Mouse (Mus musculus) ES-E14 (cell line): Measurements from ENCODE around the gene Mapkapk3. TPM values are rescaled to one million over a fixed set of nuclear protein-coding genes. Genes with fewer than 3 reads are reported as not detected.

Source experiments
- DNase-seq: peaks from one replicate; pipeline ENCODE4 v3.0.0-alpha.2; 2013; ENCODE audit warnings: low read depth, low spot score
- H3K27ac ChIP-seq: 2 replicates; pipeline ENCODE4 v1.5.1; 2012; ENCODE audit warnings: low read depth, mild to moderate bottlenecking, low read length, moderate library complexity, mixed read lengths; ENCODE audit not compliant: poor library complexity, insufficient read depth, severe bottlenecking
- H3K36me3 ChIP-seq: 2 replicates; pipeline ENCODE4 v1.6.1; 2012; ENCODE audit warnings: mild to moderate bottlenecking, low read length, moderate library complexity, mixed read lengths; ENCODE audit not compliant: control insufficient read depth, poor library complexity, insufficient read depth, severe bottlenecking
- H3K4me1 ChIP-seq, 2 experiments: fragments of 150-350 bp in 1 of 2; sonication (generic) in 1 of 2; 2 replicates each; pipeline ENCODE4 v1.6.1; 2012; ENCODE audit warnings: low read length in 2 of 2, mild to moderate bottlenecking in 1 of 2, mixed read lengths in 1 of 2; ENCODE audit not compliant: control insufficient read depth in 2 of 2, insufficient read depth in 2 of 2, poor library complexity in 1 of 2
- H3K4me3 ChIP-seq, 2 experiments: fragments of 150-350 bp in 1 of 2; sonication (generic) in 1 of 2; 2 replicates each; pipeline ENCODE4 v1.5.1; 2012; ENCODE audit warnings: low read length in 2 of 2, low read depth in 1 of 2, mild to moderate bottlenecking in 1 of 2, mixed read lengths in 1 of 2; ENCODE audit not compliant: insufficient read depth in 1 of 2, poor library complexity in 1 of 2, severe bottlenecking in 1 of 2
- H3K9ac ChIP-seq: 2 replicates; pipeline ENCODE4 v1.6.1; 2012; ENCODE audit warnings: low read depth, mild to moderate bottlenecking, low read length, mixed read lengths; ENCODE audit not compliant: poor library complexity, insufficient read depth, severe bottlenecking
- H3K9me3 ChIP-seq: fragments of 150-350 bp; sonication (generic); 2 replicates; pipeline ENCODE4 v1.6.1; 2012; ENCODE audit warnings: low read depth, mild to moderate bottlenecking, low read length; ENCODE audit not compliant: control insufficient read depth, insufficient read depth
- CHD2 ChIP-seq: IDR thresholded peaks from 2 replicates; pipeline ENCODE4 v1.6.1; 2014; ENCODE audit warnings: mild to moderate bottlenecking, low read depth, low read length, inconsistent platforms
- HCFC1 ChIP-seq: IDR thresholded peaks from 2 replicates; pipeline ENCODE4 v1.6.1; 2012; ENCODE audit warnings: low read length, inconsistent platforms, borderline replicate concordance; ENCODE audit not compliant: insufficient read depth
- MAFK ChIP-seq: IDR thresholded peaks from 2 replicates; pipeline ENCODE4 v1.6.1; 2014; ENCODE audit warnings: mild to moderate bottlenecking, low read depth, low read length, inconsistent platforms; ENCODE audit not compliant: insufficient read depth
- ZC3H11A ChIP-seq: IDR thresholded peaks from 2 replicates; pipeline ENCODE4 v1.6.1; 2012; ENCODE audit warnings: low read depth, mild to moderate bottlenecking, inconsistent platforms, low read length, borderline replicate concordance
- ZNF384 ChIP-seq: IDR thresholded peaks from 2 replicates; pipeline ENCODE4 v1.6.1; 2012; ENCODE audit warnings: low read depth, low read length, inconsistent platforms
- in situ Hi-C, 2 experiments: fragments of 600-800 bp; cut with MboI; formaldehyde crosslinking; loops; one replicate each; pipeline ENCODE4 v1.15.1; 2025; ENCODE audit warnings: low sequenced_read_pairs in 2 of 2, inconsistent platforms in 1 of 2; ENCODE audit not compliant: unreplicated experiment in 2 of 2
- total RNA-seq: library from RNA; depleted of rRNA; stranded (reverse); fragments of 300-350 nt; gene quantifications from 2 replicates; pipeline ENCODE4 v1.2.3, GENCODE M21; 2012

Gene Mapkapk3
- total RNA-seq, 1 experiment = 25.7 TPM

DNA sequence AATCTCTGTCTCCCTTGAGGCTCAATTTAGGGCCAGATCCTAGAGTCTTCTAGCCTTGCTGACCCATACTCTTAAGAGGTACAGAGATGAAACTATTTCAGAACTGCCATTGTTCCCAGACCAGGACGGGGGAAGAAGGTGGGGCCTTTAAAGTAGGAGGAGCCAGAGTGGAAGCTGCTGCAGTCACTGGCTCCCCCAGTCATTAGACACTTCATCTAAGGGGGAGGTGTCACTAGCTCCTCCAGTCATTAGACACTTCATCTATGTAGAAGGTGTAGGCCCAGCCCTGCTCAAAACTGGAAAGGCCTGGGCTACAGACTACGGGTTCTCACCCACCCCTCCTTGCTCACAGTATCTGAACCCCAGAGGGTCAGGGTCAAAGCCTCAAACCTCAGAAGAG is 2.4 kb downstream of the Mapkapk3 start:
- H3K9me3 ChIP-seq = no peaks in the 10 kb centered on the region
- DNase-seq = no peak
- H3K4me3 ChIP-seq = no peak overlapping the region
- H3K4me1 ChIP-seq = peaks cover 2 to 25% of the 10 kb centered on the region in 2 experiments; a peak in 3 of 4 replicates
- H3K27ac ChIP-seq = no peak overlapping the region
- in situ Hi-C loops = no loop called here
- TF ChIP-seq ZNF384 (no peak), CHD2 (no peak), ZC3H11A (no peak), MAFK (no peak), HCFC1 (no peak)
- no peak overlapping the region for H3K9ac ChIP-seq
- H3K36me3 ChIP-seq = peaks cover 8% of the 10 kb centered on the region; the same call in 1 of the 2 replicates

DNA sequence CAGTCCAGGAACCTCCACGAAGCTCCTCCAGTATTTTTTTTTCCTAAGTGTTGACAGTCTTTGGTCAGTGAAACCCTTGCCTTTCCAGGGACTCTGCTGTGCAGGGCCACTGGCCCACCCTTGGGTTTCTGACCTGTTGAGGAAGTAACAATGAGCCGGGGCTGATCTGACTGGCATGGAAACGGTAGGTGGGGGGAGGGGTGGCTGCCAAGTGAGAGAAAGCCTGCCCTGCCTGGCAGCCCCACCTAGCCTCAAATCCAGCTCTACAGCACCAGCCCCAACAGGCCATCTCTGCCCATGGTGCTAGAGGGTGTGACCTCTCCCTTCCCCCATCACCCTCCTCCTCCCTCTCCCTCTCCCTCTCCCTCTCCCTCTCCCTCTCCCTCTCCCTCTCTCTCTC is 4.7 kb downstream of the Mapkapk3 start:
- peaks cover 8% of the 10 kb centered on the region; the same call in 1 of the 2 replicates for H3K36me3 ChIP-seq
- no peak overlapping the region for H3K4me3 ChIP-seq
- no peak for DNase-seq
- peaks cover under 1 to 37% of the 10 kb centered on the region in 2 experiments; a peak in 3 of 4 replicates for H3K4me1 ChIP-seq
- no peak overlapping the region for H3K27ac ChIP-seq
- H3K9me3 ChIP-seq = no peaks in the 10 kb centered on the region
- H3K9ac ChIP-seq = no peak overlapping the region
- in situ Hi-C loops = no loop called here
- TF ChIP-seq ZC3H11A = no peak
- TF ChIP-seq CHD2 = no peak
- TF ChIP-seq ZNF384 = no peak
- TF ChIP-seq HCFC1 = no peak
- TF ChIP-seq MAFK = no peak

DNA sequence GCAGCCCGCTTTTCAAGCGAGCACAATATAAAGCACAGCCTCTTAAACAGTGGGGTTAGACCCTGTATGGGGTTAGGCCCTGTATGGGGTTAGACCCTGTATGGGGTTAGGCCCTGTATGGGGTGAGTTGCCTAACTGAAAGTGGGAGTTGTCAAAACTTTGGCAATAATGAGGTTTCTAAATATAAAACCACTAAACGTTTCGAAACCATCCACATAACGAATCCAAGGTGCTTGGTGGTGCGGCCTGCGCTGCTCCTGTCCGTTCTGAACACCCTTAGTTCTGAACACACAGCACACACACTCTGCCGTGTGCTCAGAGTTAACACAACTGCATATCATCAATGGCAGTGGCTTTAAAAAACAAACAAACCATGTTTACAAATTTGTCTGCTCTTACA is 6.7 kb downstream of the Mapkapk3 start:
- no peak for DNase-seq
- H3K9ac ChIP-seq = no peak overlapping the region
- no peaks in the 10 kb centered on the region for H3K9me3 ChIP-seq
- H3K4me1 ChIP-seq = peaks cover 6 to 49% of the 10 kb centered on the region in 2 experiments; a peak in 3 of 4 replicates
- H3K27ac ChIP-seq = no peak overlapping the region
- in situ Hi-C loops = no loop called here
- no peak for TF ChIP-seq MAFK
- no peak overlapping the region for H3K4me3 ChIP-seq
- peaks cover 12% of the 10 kb centered on the region; the same call in 1 of the 2 replicates for H3K36me3 ChIP-seq

DNA sequence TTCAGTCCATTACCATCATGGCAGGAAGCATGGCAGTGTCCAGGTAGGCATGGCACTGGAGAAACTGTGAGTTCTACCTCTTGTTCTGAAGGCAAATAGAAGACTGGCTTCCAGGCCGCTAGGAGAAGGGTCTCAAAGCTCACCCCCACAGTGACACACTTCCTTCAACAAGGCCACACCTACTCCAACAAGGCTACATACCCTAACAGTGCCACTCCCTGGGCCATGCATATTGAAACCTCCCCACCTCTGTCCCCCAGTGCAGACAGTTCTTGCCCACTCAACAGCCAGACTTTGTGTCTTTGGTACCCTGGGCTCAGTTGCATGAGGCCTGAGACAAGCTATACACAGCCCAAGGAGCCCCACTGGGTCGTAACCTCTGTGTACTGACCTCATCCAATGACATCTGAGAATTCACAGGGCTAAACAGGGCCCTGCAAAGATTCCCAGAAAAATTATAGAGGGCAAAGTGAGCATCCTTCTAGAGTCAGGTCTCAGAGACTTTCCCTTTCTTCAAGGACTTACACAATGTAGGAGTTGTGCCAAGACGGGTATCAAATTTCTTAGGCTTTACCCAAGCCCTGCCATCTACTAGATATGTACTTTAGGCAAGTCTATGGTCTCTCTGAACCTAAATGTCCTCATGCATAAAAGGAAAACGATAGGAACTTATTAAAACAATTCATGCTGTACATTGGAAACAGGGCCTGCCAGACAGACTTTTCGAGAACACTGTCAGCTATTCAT is 8.3 kb downstream of the Mapkapk3 start:
- no peak overlapping the region for H3K4me3 ChIP-seq
- DNase-seq = no peak
- TF ChIP-seq ZNF384 (no peak), MAFK (no peak), HCFC1 (no peak), CHD2 (no peak), ZC3H11A (no peak)
- peak overlapping the region; percentile 83; the same call in 1 of the 2 replicates for H3K27ac ChIP-seq
- H3K36me3 ChIP-seq = peaks cover 8% of the 10 kb centered on the region; the same call in 1 of the 2 replicates
- no peak overlapping the region for H3K9ac ChIP-seq
- in situ Hi-C loops = no loop called here
- H3K4me1 ChIP-seq = peaks cover 7 to 43% of the 10 kb centered on the region in 2 experiments; a peak in 3 of 4 replicates
- H3K9me3 ChIP-seq = no peaks in the 10 kb centered on the region
